Mouse (Mus musculus): ENCODE measurements around the gene AU041133.
"Not testable (repeated sequence)": the region's sequence is repeated elsewhere in the genome, so short reads cannot be mapped to it uniquely, and the experiment has no call there.

GRCm38 (mm10) chr10:82082728-82083621 is 44.8 kb upstream of the AU041133 start, which contains the start of gene BC024063:
- not testable (repeated sequence) for TF ChIP-seq CTCF, EP300 (IDR thresholded peaks at IDR 0.05; ENCODE audit: low read depth)

Measured in liver, postnatal 0 days (tissue).